Mouse (Mus musculus) olfactory bulb, adult 2 months (tissue): Measurements from ENCODE around the gene Stab1. TPM values are rescaled to one million over a fixed set of nuclear protein-coding genes. Genes with fewer than 3 reads are reported as not detected.

Experiments used
- H3K27ac ChIP-seq: fragments of 200-500 bp; 2 replicates; pipeline ENCODE4 v1.5.1; 2012; ENCODE audit warnings: low read depth, low read length; ENCODE audit not compliant: insufficient read depth
- H3K4me1 ChIP-seq: fragments of 200-500 bp; 2 replicates; pipeline ENCODE4 v1.6.1; 2012; ENCODE audit warnings: low read length; ENCODE audit not compliant: control insufficient read depth, insufficient read depth
- H3K4me3 ChIP-seq: fragments of 200-500 bp; 2 replicates; pipeline ENCODE4 v1.5.1; 2012; ENCODE audit warnings: mild to moderate bottlenecking, low read depth, low read length, moderate library complexity; ENCODE audit not compliant: insufficient read depth
- CTCF ChIP-seq: fragments of 200-500 bp; IDR thresholded peaks from 2 replicates; pipeline ENCODE4 v1.5.1; 2012; ENCODE audit warnings: low read depth, mild to moderate bottlenecking, low read length, moderate library complexity; ENCODE audit not compliant: insufficient read depth
- POLR2A ChIP-seq: fragments of 200-500 bp; IDR thresholded peaks from 2 replicates; pipeline ENCODE4 v1.6.1; 2012; ENCODE audit warnings: mild to moderate bottlenecking, low read depth, low read length, moderate library complexity; ENCODE audit not compliant: insufficient read depth
- WGBS: fragments of 180-500 bp; shearing (Covaris S2); methylation state at CpG from one replicate; pipeline ENCODE4 v1.1.7; 2018; 5-methylcytosine and 5-hydroxymethylcytosine counted together
- polyA plus RNA-seq: library from polyadenylated mRNA; stranded (reverse); fragments of >200 nt; gene quantifications from 2 replicates; pipeline ENCODE4 v1.2.4, GENCODE M21; 2012; ENCODE audit warnings: low replicate concordance; ENCODE audit not compliant: missing spikeins, insufficient read depth, insufficient read length

The Stab1 gene
- polyA plus RNA-seq, 1 experiment: not detected

- Histone ChIP-seq H3K4me1 (peaks cover 14% of the 10 kb centered on the region), H3K4me3 (peak within 1 kb of the TSS; percentile 98), H3K27ac (peak within 1 kb of the TSS; percentile 94)
- WGBS: 84% methylated on average over 2 of the region's 2 CpGs
- no peak for TF ChIP-seq CTCF
- TF ChIP-seq POLR2A: no peak
These were observed 39.6 kb upstream of the Stab1 start, which contains the start of gene Tnnc1 for GRCm38 (mm10) chr14:31208084-31208483. Gene Tnnc1 (plus strand): TSS chr14:31208312.

- peak overlapping the region; percentile 94 for H3K27ac ChIP-seq
- no peak for TF ChIP-seq POLR2A
- peaks cover 14% of the 10 kb centered on the region for H3K4me1 ChIP-seq
- H3K4me3 ChIP-seq: peak overlapping the region; percentile 98
- WGBS: 69% methylated on average over 13 of the region's 13 CpGs
These were observed 38.8 kb upstream of the Stab1 start for GRCm38 (mm10) chr14:31207070-31207830.

- H3K4me3 ChIP-seq: peak overlapping the region; percentile 98
- no peak for TF ChIP-seq CTCF
- TF ChIP-seq POLR2A: peak; percentile 79
- under 1% methylated on average over 46 of the region's 48 CpGs for WGBS
- peak overlapping the region; percentile 94 for H3K27ac ChIP-seq
- peaks cover 14% of the 10 kb centered on the region for H3K4me1 ChIP-seq
These were observed 38.1 kb upstream of the Stab1 start for GRCm38 (mm10) chr14:31206472-31206981.

GRCm38 (mm10) chr14:31205562-31206467, 37.4 kb upstream of the Stab1 start:
- TF ChIP-seq POLR2A (no peak), CTCF (no peak)

GRCm38 (mm10) chr14:31205244-31205561, 36.8 kb upstream of the Stab1 start:
- 9% methylated on average over 8 of the region's 8 CpGs for WGBS
- no peak for TF ChIP-seq POLR2A
- TF ChIP-seq CTCF: no peak
- peak overlapping the region; percentile 98 for H3K4me3 ChIP-seq
- peaks cover 19% of the 10 kb centered on the region for H3K4me1 ChIP-seq
- H3K27ac ChIP-seq: peak overlapping the region; percentile 8; the same call in 1 of the 2 replicates

More at GRCm38 (mm10) chr14:31205562-31206467, 37.4 kb upstream of the Stab1 start:
- under 1% methylated on average over 39 of the region's 39 CpGs for WGBS
- Histone ChIP-seq H3K27ac (peak overlapping the region; percentile 91), H3K4me3 (peak overlapping the region; percentile 98), H3K4me1 (peaks cover 16% of the 10 kb centered on the region)

- WGBS: 58% methylated on average over 4 of the region's 4 CpGs
These were observed 36.4 kb upstream of the Stab1 start for GRCm38 (mm10) chr14:31204844-31205243.

GRCm38 (mm10) chr14:31200038-31200437, 31.6 kb upstream of the Stab1 start:
- no peak for TF ChIP-seq CTCF
- WGBS: 75% methylated on average over 3 of the region's 3 CpGs
- Histone ChIP-seq H3K4me1 (peaks cover 15% of the 10 kb centered on the region), H3K27ac (no peak overlapping the region), H3K4me3 (no peak overlapping the region)

More at GRCm38 (mm10) chr14:31204844-31205243, 36.4 kb upstream of the Stab1 start:
- no peak for TF ChIP-seq POLR2A
- no peak for TF ChIP-seq CTCF
- Histone ChIP-seq H3K4me3 (no peak overlapping the region), H3K27ac (peak overlapping the region; percentile 8; the same call in 1 of the 2 replicates), H3K4me1 (peaks cover 19% of the 10 kb centered on the region)

GRCm38 (mm10) chr14:31199599-31199998, 31.2 kb upstream of the Stab1 start:
- H3K27ac ChIP-seq: no peak overlapping the region
- WGBS: 91% methylated on average over 7 of the region's 7 CpGs
- H3K4me3 ChIP-seq: no peak overlapping the region
- peaks cover 16% of the 10 kb centered on the region for H3K4me1 ChIP-seq
- TF ChIP-seq POLR2A (no peak), CTCF (no peak)
